Mouse (Mus musculus) left cerebral cortex, postnatal 10 days (tissue): ENCODE measurements around the gene Wnt4. TPM values are rescaled to one million over a fixed set of nuclear protein-coding genes. Genes with fewer than 3 reads are reported as not detected.

Experiments used
- DNase-seq, 2 experiments: peaks; one replicate each; pipeline ENCODE4 v3.0.0; 2021 to 2022; ENCODE audit warnings: low spot score in 2 of 2, mixed read lengths in 1 of 2; ENCODE audit errors: extremely low spot score in 1 of 2
- intact Hi-C: fragments of 180-260 bp; cut with DNase I; formaldehyde crosslinking; loops from one replicate; pipeline ENCODE4 v1.15.1; 2025
- total RNA-seq, 2 experiments: library from RNA; stranded (reverse); gene quantifications; 2 replicates each; pipeline ENCODE4 v1.2.3; 2021

Gene Wnt4
- total RNA-seq, 2 experiments from 2014 or later, result 15.5 to 16.2 TPM

- intact Hi-C loops, result loop anchor here (10.0 kb wide), 1 partner anchor 405 kb away; the partner anchor contains the start of genes C1qa and C1qc
These were observed 22.9 kb downstream of the Wnt4 start for GRCm38 (mm10) chr4:137300227-137300626.

GRCm38 (mm10) chr4:137301635-137302034 is 24.3 kb downstream of the Wnt4 start:
- intact Hi-C loops, result loop anchor here (10.0 kb wide), 1 partner anchor 407 kb away; the partner anchor contains the start of genes C1qa and C1qc
- peak; percentile 57 to 78 for DNase-seq

More at GRCm38 (mm10) chr4:137300227-137300626, 22.9 kb downstream of the Wnt4 start:
- peak in 1 of 2 experiments; percentile 18 for DNase-seq

GRCm38 (mm10) chr4:137304106-137304505 is 26.8 kb downstream of the Wnt4 start:
- peak in 1 of 2 experiments; percentile 18 for DNase-seq
- intact Hi-C loops, result loop anchor here (10.0 kb wide), 1 partner anchor 409 kb away; the partner anchor contains the start of genes C1qa and C1qc

GRCm38 (mm10) chr4:137305066-137305465 is 27.8 kb downstream of the Wnt4 start:
- intact Hi-C loops, result loop anchor here (5.0 to 10.0 kb wide), 2 partner anchors 138 to 410 kb away; partner anchors contain the start of genes C1qa and C1qc
- DNase-seq, result no peak

- peak in 1 of 2 experiments; percentile 51 for DNase-seq
- intact Hi-C loops, result loop anchor here (5.0 to 10.0 kb wide), 2 partner anchors 139 to 411 kb away; partner anchors contain the start of genes C1qa and C1qc
These were observed 28.7 kb downstream of the Wnt4 start for GRCm38 (mm10) chr4:137305831-137306576.

- DNase-seq, result no peak
- intact Hi-C loops, result loop anchor here (5.0 to 10.0 kb wide), 2 partner anchors 139 to 412 kb away; partner anchors contain the start of genes C1qa and C1qc
These were observed 29.2 kb downstream of the Wnt4 start for GRCm38 (mm10) chr4:137306577-137306888.

- intact Hi-C loops, result loop anchor here (5.0 to 10.0 kb wide), 2 partner anchors 140 to 412 kb away; partner anchors contain the start of genes C1qa and C1qc
- peak in 1 of 2 experiments; percentile 32 for DNase-seq
These were observed 29.9 kb downstream of the Wnt4 start for GRCm38 (mm10) chr4:137306991-137307706.

GRCm38 (mm10) chr4:137308377-137308776 is 31.1 kb downstream of the Wnt4 start:
- intact Hi-C loops, result loop anchor here (2.0 to 10.0 kb wide), 3 partner anchors 141 to 414 kb away; partner anchors contain the start of genes C1qa and C1qc
- DNase-seq, result peak; percentile 23 to 51

GRCm38 (mm10) chr4:137313511-137313910 is 36.2 kb downstream of the Wnt4 start:
- DNase-seq, result no peak
- intact Hi-C loops, result no loop called here

- intact Hi-C loops, result no loop called here
- no peak for DNase-seq
These were observed 37.3 kb downstream of the Wnt4 start for GRCm38 (mm10) chr4:137314561-137314960.

GRCm38 (mm10) chr4:137315061-137315460 is 37.8 kb downstream of the Wnt4 start:
- intact Hi-C loops, result no loop called here
- no peak for DNase-seq

GRCm38 (mm10) chr4:137316027-137316770 is 38.9 kb downstream of the Wnt4 start:
- peak in 1 of 2 experiments; percentile 22 for DNase-seq
- intact Hi-C loops, result no loop called here

- DNase-seq, result no peak
- intact Hi-C loops, result no loop called here
These were observed 47.6 kb downstream of the Wnt4 start for GRCm38 (mm10) chr4:137324926-137325325.

GRCm38 (mm10) chr4:137326494-137326893 is 49.2 kb downstream of the Wnt4 start:
- DNase-seq, result no peak
- intact Hi-C loops, result no loop called here

GRCm38 (mm10) chr4:137332051-137332450 is 54.8 kb downstream of the Wnt4 start:
- DNase-seq, result no peak
- intact Hi-C loops, result no loop called here

- no peak for DNase-seq
- intact Hi-C loops, result no loop called here
These were observed 59.2 kb downstream of the Wnt4 start for GRCm38 (mm10) chr4:137336468-137336867.

GRCm38 (mm10) chr4:137339415-137339814 is 62.1 kb downstream of the Wnt4 start:
- intact Hi-C loops, result no loop called here

GRCm38 (mm10) chr4:137342816-137343215 is 65.5 kb downstream of the Wnt4 start:
- no peak for DNase-seq
- intact Hi-C loops, result no loop called here

More at GRCm38 (mm10) chr4:137339415-137339814, 62.1 kb downstream of the Wnt4 start:
- DNase-seq, result no peak

GRCm38 (mm10) chr4:137345112-137345511 is 67.8 kb downstream of the Wnt4 start:
- no peak for DNase-seq
- intact Hi-C loops, result no loop called here
